Mouse (Mus musculus) neural tube, embryonic 12.5 days (tissue): ENCODE measurements around the gene Olfr172. TPM values are rescaled to one million over a fixed set of nuclear protein-coding genes. Genes with fewer than 3 reads are reported as not detected.

Experiments
- ATAC-seq: fragments of 200-750 bp; cut with Nextera tagmentation; 2 replicates; pipeline ENCODE4 v1.8.0; 2017; ENCODE audit warnings: low read depth, mild to moderate bottlenecking, moderate TSS enrichment, moderate library complexity; ENCODE audit not compliant: low FRiP score
- H3K27ac ChIP-seq: fragments of 300-500 bp; sonication (generic); 2 replicates; pipeline ENCODE4 v1.5.1; 2016
- H3K27me3 ChIP-seq: fragments of 300-500 bp; sonication (generic); replicated peaks from 2 replicates; pipeline ENCODE4 v1.6.1; 2016; ENCODE audit warnings: mild to moderate bottlenecking
- H3K36me3 ChIP-seq: fragments of 300-500 bp; sonication (generic); 2 replicates; pipeline ENCODE4 v1.6.1; 2016; ENCODE audit warnings: mild to moderate bottlenecking
- H3K4me1 ChIP-seq: fragments of 300-500 bp; sonication (generic); 2 replicates; pipeline ENCODE4 v1.6.1; 2016
- H3K4me2 ChIP-seq: fragments of 300-500 bp; sonication (generic); replicated peaks from 2 replicates; pipeline ENCODE4 v1.6.1; 2016; ENCODE audit warnings: mild to moderate bottlenecking
- H3K4me3 ChIP-seq: fragments of 300-500 bp; sonication (generic); 2 replicates; pipeline ENCODE4 v1.5.1; 2016
- H3K9ac ChIP-seq: fragments of 300-500 bp; sonication (generic); 2 replicates; pipeline ENCODE4 v1.6.1; 2016; ENCODE audit warnings: mild to moderate bottlenecking
- H3K9me3 ChIP-seq: fragments of 300-500 bp; sonication (generic); 2 replicates; pipeline ENCODE4 v1.6.1; 2016; ENCODE audit warnings: mild to moderate bottlenecking
- WGBS: fragments of 180-500 bp; shearing (Covaris S2); methylation state at CpG from one replicate; pipeline ENCODE4 v1.1.7; 2016; 5-methylcytosine and 5-hydroxymethylcytosine counted together
- polyA plus RNA-seq: library from polyadenylated mRNA; unstranded; fragments of >200 nt; fragmentation: Nextera tagmentation; extraction: Ambion mirVana; gene quantifications from 2 replicates; pipeline ENCODE4 v1.2.1, GENCODE M21; 2016

The Olfr172 gene
- polyA plus RNA-seq: not detected in 2 replicates

GRCm38 (mm10) chr16:58763076-58763475 lies at the start of gene Olfr172:
TSS of gene Olfr172 (minus strand) at chr16:58763176.
- no peaks in the 10 kb centered on the region for H3K27me3 ChIP-seq
- no peak for ATAC-seq

DNA sequence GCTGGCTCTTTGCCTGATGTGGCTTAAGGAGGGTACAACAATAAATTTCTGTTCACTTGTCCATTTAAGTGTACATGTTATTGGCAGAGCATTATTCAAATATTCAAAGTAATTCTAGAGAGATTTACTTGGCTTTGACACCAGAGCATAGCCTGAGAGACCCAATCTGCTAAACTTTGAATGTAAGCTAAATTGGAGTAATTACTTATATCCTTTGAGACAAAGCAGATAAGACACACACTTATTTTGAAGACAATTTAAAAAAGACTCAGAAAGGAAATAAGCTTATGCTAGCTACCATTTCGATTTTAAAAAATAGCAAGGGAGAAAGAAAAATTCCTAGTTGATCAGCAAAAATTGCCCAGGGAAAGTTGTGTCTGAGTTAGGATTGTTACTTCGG lies 37.2 kb upstream of the Olfr172 start, which contains the start of gene Olfr173:
Olfr173 (minus strand) TSS at position 101 of the 400 bp plus-strand sequence.
- Histone ChIP-seq H3K4me2 (no peak within 1 kb of the TSS), H3K27ac (no peak within 1 kb of the TSS), H3K4me3 (no peak within 1 kb of the TSS), H3K36me3 (no peaks in the 10 kb centered on the region), H3K4me1 (no peaks in the 10 kb centered on the region), H3K9me3 (no peaks in the 10 kb centered on the region), H3K27me3 (no peaks in the 10 kb centered on the region), H3K9ac (no peak within 1 kb of the TSS)
- ATAC-seq: no peak
- 72% methylated on average over 2 of the region's 2 CpGs for WGBS

More at GRCm38 (mm10) chr16:58763076-58763475, at the start of gene Olfr172:
- Histone ChIP-seq H3K4me2 (no peak within 1 kb of the TSS), H3K4me1 (no peaks in the 10 kb centered on the region), H3K9ac (no peak within 1 kb of the TSS), H3K27ac (no peak within 1 kb of the TSS), H3K4me3 (no peak within 1 kb of the TSS), H3K36me3 (no peaks in the 10 kb centered on the region), H3K9me3 (no peaks in the 10 kb centered on the region)
- WGBS: 90% methylated on average over 1 of the region's 1 CpGs

GRCm38 (mm10) chr16:58756191-58756590 lies 6.8 kb downstream of the Olfr172 start:
- H3K27ac ChIP-seq: no peak overlapping the region
- H3K4me3 ChIP-seq: no peak overlapping the region
- H3K9me3 ChIP-seq: no peaks in the 10 kb centered on the region
- no peak for ATAC-seq
- no peak overlapping the region for H3K4me2 ChIP-seq
- no peaks in the 10 kb centered on the region for H3K36me3 ChIP-seq
- no peaks in the 10 kb centered on the region for H3K4me1 ChIP-seq
- H3K27me3 ChIP-seq: no peaks in the 10 kb centered on the region
- no peak overlapping the region for H3K9ac ChIP-seq

DNA sequence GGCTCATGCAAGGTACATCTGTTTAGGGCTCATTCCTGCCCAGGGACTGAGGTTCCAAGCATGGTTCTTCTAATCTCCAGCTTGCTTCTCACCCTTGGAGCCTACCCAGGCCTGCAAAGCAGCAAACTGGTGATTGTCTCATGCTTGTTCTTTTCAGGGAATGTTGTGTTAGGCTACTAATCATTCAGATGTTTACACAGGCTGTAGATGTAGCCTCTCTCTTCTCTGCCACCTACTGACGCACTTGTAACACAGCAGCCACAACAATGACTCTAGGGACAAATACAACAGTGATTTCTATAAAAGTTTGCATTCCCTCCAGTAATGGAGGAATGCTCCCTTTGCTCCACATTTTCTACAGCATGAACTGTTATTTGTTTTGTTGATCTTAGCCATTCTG lies 11.7 kb downstream of the Olfr172 start:
- 21% methylated on average over 1 of the region's 1 CpGs for WGBS
- no peaks in the 10 kb centered on the region for H3K4me1 ChIP-seq
- H3K27ac ChIP-seq: no peak overlapping the region
- H3K27me3 ChIP-seq: no peaks in the 10 kb centered on the region
- H3K4me3 ChIP-seq: no peak overlapping the region
- no peaks in the 10 kb centered on the region for H3K36me3 ChIP-seq
- no peak overlapping the region for H3K4me2 ChIP-seq
- H3K9me3 ChIP-seq: no peaks in the 10 kb centered on the region
- H3K9ac ChIP-seq: no peak overlapping the region
- no peak for ATAC-seq

- H3K9ac ChIP-seq: no peak overlapping the region
- no peaks in the 10 kb centered on the region for H3K4me1 ChIP-seq
- no peaks in the 10 kb centered on the region for H3K9me3 ChIP-seq
- no peak for ATAC-seq
- H3K27ac ChIP-seq: no peak overlapping the region
- 84% methylated on average over 4 of the region's 4 CpGs for WGBS
- H3K4me2 ChIP-seq: no peak overlapping the region
- no peaks in the 10 kb centered on the region for H3K27me3 ChIP-seq
- no peak overlapping the region for H3K4me3 ChIP-seq
- H3K36me3 ChIP-seq: no peaks in the 10 kb centered on the region
These were observed 16.3 kb downstream of the Olfr172 start for GRCm38 (mm10) chr16:58746715-58747114.

DNA sequence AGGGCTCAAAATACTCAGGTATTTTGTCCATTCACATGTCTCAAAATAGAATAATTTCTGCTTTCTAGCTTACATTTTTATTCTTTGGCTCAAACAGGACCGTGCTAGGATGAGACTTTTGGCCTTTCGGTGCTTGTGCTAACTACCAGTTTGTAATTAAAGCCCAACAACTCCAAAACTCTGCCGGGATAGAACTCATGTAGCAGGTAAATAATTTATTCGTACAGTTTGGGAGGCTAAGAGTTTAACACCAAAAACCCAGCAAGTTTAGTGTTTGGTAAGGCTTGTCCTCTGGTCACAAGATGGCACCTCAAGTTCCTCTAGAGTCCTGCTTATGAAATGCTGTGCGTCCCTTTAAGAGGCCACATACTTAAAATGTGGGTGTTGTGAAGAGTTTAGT lies 22.2 kb downstream of the Olfr172 start:
- ATAC-seq: no peak
- no peaks in the 10 kb centered on the region for H3K36me3 ChIP-seq
- no peak overlapping the region for H3K4me2 ChIP-seq
- H3K27ac ChIP-seq: no peak overlapping the region
- H3K9me3 ChIP-seq: no peaks in the 10 kb centered on the region
- no peaks in the 10 kb centered on the region for H3K27me3 ChIP-seq
- H3K4me3 ChIP-seq: no peak overlapping the region
- 94% methylated on average over 5 of the region's 5 CpGs for WGBS
- H3K4me1 ChIP-seq: no peaks in the 10 kb centered on the region
- H3K9ac ChIP-seq: no peak overlapping the region

- no peaks in the 10 kb centered on the region for H3K9me3 ChIP-seq
- no peak overlapping the region for H3K27ac ChIP-seq
- no peak overlapping the region for H3K9ac ChIP-seq
- H3K4me3 ChIP-seq: no peak overlapping the region
- WGBS: 89% methylated on average over 1 of the region's 1 CpGs
- ATAC-seq: no peak
- H3K27me3 ChIP-seq: no peaks in the 10 kb centered on the region
- no peak overlapping the region for H3K4me2 ChIP-seq
- peaks cover 9% of the 10 kb centered on the region for H3K36me3 ChIP-seq
- no peaks in the 10 kb centered on the region for H3K4me1 ChIP-seq
These were observed 24.2 kb downstream of the Olfr172 start for GRCm38 (mm10) chr16:58738800-58739199.

- peaks cover 9% of the 10 kb centered on the region for H3K36me3 ChIP-seq
- no peak overlapping the region for H3K9ac ChIP-seq
- no peak overlapping the region for H3K4me3 ChIP-seq
- no peak overlapping the region for H3K4me2 ChIP-seq
- WGBS: 85% methylated on average over 4 of the region's 4 CpGs
- no peaks in the 10 kb centered on the region for H3K9me3 ChIP-seq
- H3K27ac ChIP-seq: no peak overlapping the region
- H3K4me1 ChIP-seq: no peaks in the 10 kb centered on the region
- no peak for ATAC-seq
- no peaks in the 10 kb centered on the region for H3K27me3 ChIP-seq
These were observed 24.8 kb downstream of the Olfr172 start for GRCm38 (mm10) chr16:58738205-58738604.

GRCm38 (mm10) chr16:58728176-58728671 lies 34.8 kb downstream of the Olfr172 start:
- WGBS: 1% methylated on average over 29 of the region's 31 CpGs
- Histone ChIP-seq H3K9ac (peak overlapping the region; percentile 82), H3K4me1 (peaks cover 7% of the 10 kb centered on the region; the same call in 1 of the 2 replicates), H3K4me3 (peak overlapping the region; percentile 80), H3K9me3 (no peaks in the 10 kb centered on the region), H3K36me3 (peaks cover 28% of the 10 kb centered on the region), H3K4me2 (peak overlapping the region; percentile 69), H3K27me3 (no peaks in the 10 kb centered on the region), H3K27ac (peak overlapping the region; percentile 66)
- peak; percentile 94 for ATAC-seq

DNA sequence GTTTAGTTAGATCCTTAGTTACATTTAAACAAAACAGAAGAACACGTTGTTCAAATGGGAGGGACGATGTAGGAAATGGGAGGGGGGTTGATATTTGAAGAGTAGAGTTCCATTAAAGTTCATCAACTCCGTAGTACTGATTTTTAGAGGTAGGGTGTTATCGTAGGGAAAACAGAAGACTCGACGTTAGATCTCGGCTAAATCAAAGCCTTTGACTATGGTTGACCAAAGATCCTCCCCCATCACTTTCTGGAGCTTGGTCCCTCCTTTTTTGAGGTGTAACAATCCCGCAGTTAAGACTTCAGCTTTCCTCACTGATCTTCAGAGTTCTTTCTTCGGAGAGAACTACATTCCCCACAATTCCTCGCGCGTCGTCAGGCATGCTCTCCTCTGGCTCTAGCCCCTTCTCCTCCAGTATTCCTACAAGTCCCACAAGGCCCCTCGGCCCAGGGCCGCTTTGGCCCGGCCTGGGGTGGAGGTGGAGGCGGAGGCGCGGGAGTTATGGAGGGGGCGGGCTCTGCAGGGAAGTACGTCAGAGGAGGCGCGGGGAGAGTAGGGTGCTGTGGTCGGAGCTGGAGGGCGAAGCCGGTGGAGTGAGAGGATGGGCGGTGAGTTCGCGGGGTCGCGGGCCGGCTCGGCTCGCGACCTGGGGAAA lies 35.4 kb downstream of the Olfr172 start, which contains the start of gene Cldnd1:
Cldnd1 (plus strand) TSS at position 434 of the 655 bp plus-strand sequence.
- Histone ChIP-seq H3K4me2 (peak within 1 kb of the TSS; percentile 69), H3K27me3 (no peaks in the 10 kb centered on the region), H3K36me3 (peaks cover 25% of the 10 kb centered on the region), H3K9ac (peak within 1 kb of the TSS; percentile 82), H3K27ac (peak within 1 kb of the TSS; percentile 66), H3K4me3 (peak within 1 kb of the TSS; percentile 80), H3K9me3 (no peaks in the 10 kb centered on the region), H3K4me1 (peaks cover 7% of the 10 kb centered on the region; the same call in 1 of the 2 replicates)
- ATAC-seq: peak; percentile 100
- WGBS: 3% methylated on average over 35 of the region's 35 CpGs

GRCm38 (mm10) chr16:58726680-58727476 lies 36.1 kb downstream of the Olfr172 start:
- no peak overlapping the region for H3K4me3 ChIP-seq
- no peak for ATAC-seq
- no peak overlapping the region for H3K9ac ChIP-seq
- H3K4me1 ChIP-seq: peaks cover 7% of the 10 kb centered on the region; the same call in 1 of the 2 replicates
- H3K4me2 ChIP-seq: peak overlapping the region; percentile 69; the same call in 1 of the 2 replicates
- 83% methylated on average over 11 of the region's 11 CpGs for WGBS
- no peaks in the 10 kb centered on the region for H3K27me3 ChIP-seq
- no peak overlapping the region for H3K27ac ChIP-seq
- H3K9me3 ChIP-seq: no peaks in the 10 kb centered on the region
- H3K36me3 ChIP-seq: peaks cover 18% of the 10 kb centered on the region

GRCm38 (mm10) chr16:58722292-58722691 lies 40.7 kb downstream of the Olfr172 start:
- ATAC-seq: no peak
- H3K4me3 ChIP-seq: no peak overlapping the region
- no peaks in the 10 kb centered on the region for H3K27me3 ChIP-seq
- no peaks in the 10 kb centered on the region for H3K9me3 ChIP-seq
- no peak overlapping the region for H3K4me2 ChIP-seq
- H3K9ac ChIP-seq: no peak overlapping the region
- H3K27ac ChIP-seq: no peak overlapping the region
- WGBS: 93% methylated on average over 2 of the region's 2 CpGs
- H3K4me1 ChIP-seq: no peaks in the 10 kb centered on the region
- H3K36me3 ChIP-seq: no peaks in the 10 kb centered on the region
